12 mouse cellular contexts compared by ENCODE assay signal in the genomic region with DNA sequence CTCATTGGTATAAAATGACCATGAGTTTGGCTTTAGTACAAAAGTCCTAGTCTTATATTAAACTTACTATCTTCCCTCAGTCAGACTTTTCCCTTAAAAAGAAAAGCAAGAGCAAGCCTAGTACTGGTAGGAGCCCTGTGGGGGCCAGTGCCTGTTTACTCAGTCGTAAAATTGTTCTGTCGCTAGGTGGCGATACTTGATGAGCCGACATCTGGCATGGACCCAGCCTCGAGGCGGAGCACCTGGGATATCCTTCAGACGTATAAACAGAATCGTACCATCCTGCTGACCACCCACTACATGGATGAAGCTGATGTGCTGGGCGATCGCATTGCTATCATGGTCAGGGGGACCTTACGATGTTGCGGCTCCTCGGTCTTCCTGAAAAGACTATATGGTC. TPM values are rescaled to one million over a fixed set of nuclear protein-coding genes. Genes with fewer than 3 reads are reported as not detected.
A peak's percentile ranks its signal among the peaks of the same experiment; 100 is the strongest.
DNase-seq lines count a peak whose midpoint lies in the region; ATAC-seq lines count a peak whose summit lies in the region.
"Had no signal": no experiment of that assay in that cellular context is flagged by ENCODE, and none has a peak within 500 bp of the region (broad histone marks: within the 10 kb centered on the region; RNA-seq: fewer than 3 reads in every experiment).

No protein-coding gene starts in this region.

- H3K9me3 ChIP-seq in hindbrain, embryonic 11.5 days (ENCODE audit: control insufficient read depth, low read length): no peaks in the 10 kb centered on the region
- no peaks in the 10 kb centered on the region for H3K9me3 ChIP-seq in hindbrain, embryonic 14.5 days (ENCODE audit: control insufficient read depth, low read length)

- no peak overlapping the region for H3K9ac ChIP-seq in hindbrain, embryonic 11.5 days (ENCODE audit: low read depth, low read length)
- no peak overlapping the region for H3K9ac ChIP-seq in hindbrain, embryonic 14.5 days

- peak; percentile 52 for DNase-seq in hindbrain, embryonic 11.5 days (ENCODE audit: low spot score)
- DNase-seq in hindbrain, embryonic 14.5 days (ENCODE audit: low spot score): no peak
- peak; percentile 2 for DNase-seq in right cerebral cortex, postnatal 4 days
- DNase-seq in right cerebral cortex, adult 2 months (ENCODE audit: low spot score in 2 of 2): no peak
- DNase-seq in embryo, embryonic 11 days: peak; percentile 60
- DNase-seq in testis, postnatal 10 days (ENCODE audit: low spot score): peak; percentile 41
- DNase-seq in adrenal gland, adult 18-20 months (ENCODE audit: low spot score in 2 of 2): no peak
- DNase-seq: cerebellum, adult 8-10 months; kidney, adult 18-20 months had no signal

- WGBS in hindbrain, embryonic 11.5 days: 39% methylated on average over 13 of the region's 13 CpGs
- WGBS in hindbrain, embryonic 14.5 days: 35% methylated on average over 13 of the region's 13 CpGs

- no peaks in the 10 kb centered on the region for H3K4me1 ChIP-seq in hindbrain, embryonic 11.5 days (replicated peaks; ENCODE audit: control insufficient read depth, insufficient read depth, low read length)
- no peaks in the 10 kb centered on the region for H3K4me1 ChIP-seq in hindbrain, embryonic 14.5 days (replicated peaks; ENCODE audit: control insufficient read depth, insufficient read depth, low read length)

- no peaks in the 10 kb centered on the region for H3K27me3 ChIP-seq in hindbrain, embryonic 11.5 days (ENCODE audit: control insufficient read depth, insufficient read depth, low read length)
- no peaks in the 10 kb centered on the region for H3K27me3 ChIP-seq in hindbrain, embryonic 14.5 days (ENCODE audit: control insufficient read depth, insufficient read depth, low read length)

- H3K4me2 ChIP-seq in hindbrain, embryonic 11.5 days (replicated peaks; ENCODE audit: low read depth, low read length): no peak overlapping the region
- no peak overlapping the region for H3K4me2 ChIP-seq in hindbrain, embryonic 14.5 days (replicated peaks)

- ATAC-seq in hindbrain, embryonic 11.5 days (ENCODE audit: low FRiP score): no peak
- ATAC-seq in hindbrain, embryonic 14.5 days (ENCODE audit: low FRiP score): no peak

- H3K4me3 ChIP-seq in hindbrain, embryonic 11.5 days (ENCODE audit: low read depth, low read length): no peak overlapping the region
- no peak overlapping the region for H3K4me3 ChIP-seq in hindbrain, embryonic 14.5 days (replicated peaks; ENCODE audit: low read length)

- H3K36me3 ChIP-seq in hindbrain, embryonic 11.5 days (ENCODE audit: control insufficient read depth, insufficient read depth, low read length): no peaks in the 10 kb centered on the region
- H3K36me3 ChIP-seq in hindbrain, embryonic 14.5 days (replicated peaks; ENCODE audit: control insufficient read depth, insufficient read depth): no peaks in the 10 kb centered on the region

- H3K27ac ChIP-seq in hindbrain, embryonic 11.5 days (ENCODE audit: low read depth, low read length): no peak overlapping the region
- no peak overlapping the region for H3K27ac ChIP-seq in hindbrain, embryonic 14.5 days

RNA-seq across cellular contexts. Expression of a gene that starts 32.7 kb away (rescaled TPM):
- not detected in 2 replicates for polyA plus RNA-seq in hindbrain, embryonic 11.5 days (2014; fragmentation: Nextera tagmentation; extraction: Ambion mirVana)
- 0.10 TPM in 1 of 2 replicates, not detected in the other for polyA plus RNA-seq in hindbrain, embryonic 14.5 days (2014; fragmentation: Nextera tagmentation; extraction: Ambion mirVana)
- total RNA-seq in adrenal gland, adult 18-20 months (2021): not detected
- total RNA-seq: gastrocnemius, adult 18-20 months; left cerebral cortex, postnatal 10 days had no signal
- polyA plus RNA-seq: urinary bladder, adult 2 months had no signal

RNA-seq across cellular contexts. Expression of a gene that starts 48.3 kb away (rescaled TPM):
- polyA plus RNA-seq in hindbrain, embryonic 11.5 days (2014; fragmentation: Nextera tagmentation; extraction: Ambion mirVana): not detected in 2 replicates
- polyA plus RNA-seq in hindbrain, embryonic 14.5 days (2014; fragmentation: Nextera tagmentation; extraction: Ambion mirVana): not detected in 2 replicates
- total RNA-seq in adrenal gland, adult 18-20 months (2021): not detected
- total RNA-seq: gastrocnemius, adult 18-20 months; left cerebral cortex, postnatal 10 days had no signal
- polyA plus RNA-seq: urinary bladder, adult 2 months had no signal

Comparison
In these comparisons a context has a peak if more than half of its experiments do, and no peak if none do; other contexts are left out.
1. DNase-seq: peak in hindbrain, embryonic 11.5 days (single experiment), right cerebral cortex, postnatal 4 days (single experiment), embryo, embryonic 11 days (single experiment) and testis, postnatal 10 days (single experiment); none in hindbrain, embryonic 14.5 days (single experiment), right cerebral cortex, adult 2 months (0 of 2) and adrenal gland, adult 18-20 months (0 of 2).